Mouse (Mus musculus) liver, embryonic 14.5 days (tissue): ENCODE measurements at regions not wholly inside any gene's neighbourhood (a gene's known extent, or its start where the extent isn't known, plus 50 kb on each side); places are given as distances from the start of the nearest gene placed in this dataset.

Source experiments
- ATAC-seq: fragments of 200-750 bp; cut with Nextera tagmentation; 2 replicates; pipeline ENCODE4 v1.8.0; 2017; ENCODE audit warnings: moderate number of reproducible peaks, mild to moderate bottlenecking, moderate library complexity; ENCODE audit not compliant: insufficient read depth
- DNase-seq, 3 experiments: peaks; one replicate each; pipeline ENCODE4 v3.0.0-alpha.2; 2012 to 2013; ENCODE audit warnings: low read depth in 3 of 3, low spot score in 3 of 3
- H3K27ac ChIP-seq: fragments of 300-500 bp; sonication (generic); 2 replicates; pipeline ENCODE4 v1.5.1; 2014; ENCODE audit warnings: moderate library complexity, mild to moderate bottlenecking, control low read depth, inconsistent platforms
- H3K27me3 ChIP-seq: fragments of 300-500 bp; sonication (generic); 2 replicates; pipeline ENCODE4 v1.6.1; 2014; ENCODE audit warnings: mild to moderate bottlenecking, low read length, moderate library complexity; ENCODE audit not compliant: control insufficient read depth, insufficient read depth
- H3K36me3 ChIP-seq: fragments of 300-500 bp; sonication (generic); replicated peaks from 2 replicates; pipeline ENCODE4 v1.6.1; 2014; ENCODE audit warnings: low read depth; ENCODE audit not compliant: control insufficient read depth, insufficient read depth
- H3K4me1 ChIP-seq, 2 experiments: fragments of 200-500 bp in 1 of 2; fragments of 300-500 bp in 1 of 2; sonication (generic) in 1 of 2; replicated peaks; 2 replicates each; pipeline ENCODE4 v1.6.1; 2012 to 2014; ENCODE audit warnings: antibody characterized with exemption in 1 of 2, inconsistent platforms in 1 of 2, low read length in 1 of 2; ENCODE audit not compliant: control insufficient read depth in 2 of 2, insufficient read depth in 2 of 2
- H3K4me2 ChIP-seq: fragments of 300-500 bp; sonication (generic); 2 replicates; pipeline ENCODE4 v1.6.1; 2014; ENCODE audit warnings: low read depth, mild to moderate bottlenecking, control low read depth, moderate library complexity
- H3K4me3 ChIP-seq, 2 experiments: fragments of 200-500 bp in 1 of 2; fragments of 300-500 bp in 1 of 2; sonication (generic) in 1 of 2; 2 replicates each; pipeline ENCODE4 v1.5.1; 2012 to 2014; ENCODE audit warnings: low read depth in 2 of 2, low read length in 2 of 2, mild to moderate bottlenecking in 2 of 2, control low read depth in 1 of 2, inconsistent platforms in 1 of 2, moderate library complexity in 1 of 2; ENCODE audit not compliant: insufficient read depth in 1 of 2
- H3K9ac ChIP-seq: fragments of 300-500 bp; sonication (generic); replicated peaks from 2 replicates; pipeline ENCODE4 v1.6.1; 2014; ENCODE audit warnings: mild to moderate bottlenecking, control low read depth, moderate library complexity
- H3K9me3 ChIP-seq: fragments of 300-500 bp; sonication (generic); 2 replicates; pipeline ENCODE4 v1.6.1; 2016; ENCODE audit warnings: low read length, mixed read lengths; ENCODE audit not compliant: control insufficient read depth
- CTCF ChIP-seq: IDR thresholded peaks from 2 replicates; pipeline ENCODE4 v1.5.1; 2016; ENCODE audit warnings: antibody characterized with exemption, low read depth, control low read depth
- EP300 ChIP-seq: IDR thresholded peaks from 2 replicates; pipeline ENCODE4 v1.6.1; 2016; ENCODE audit warnings: antibody characterized with exemption, low read depth
- WGBS: fragments of 180-500 bp; shearing (Covaris S2); extraction: QIAGEN DNeasy Blood & Tissue Kit; methylation state at CpG from one replicate; pipeline ENCODE4 v1.1.7; 2014; ENCODE audit not compliant: insufficient replicate concordance; 5-methylcytosine and 5-hydroxymethylcytosine counted together

GRCm38 (mm10) chr3:37890202-37890601, 165.9 kb upstream of the Gm5148 start:
- Histone ChIP-seq H3K36me3 (no peaks in the 10 kb centered on the region), H3K4me3 (no peak overlapping the region), H3K9ac (no peak overlapping the region), H3K27me3 (no peaks in the 10 kb centered on the region), H3K9me3 (no peaks in the 10 kb centered on the region), H3K27ac (no peak overlapping the region), H3K4me2 (no peak overlapping the region), H3K4me1 (peaks cover 0 to 6% of the 10 kb centered on the region in 2 experiments; a peak in 2 of 4 replicates)
- WGBS = 32% methylated on average over 1 of the region's 1 CpGs
- ATAC-seq (no peak), DNase-seq (no peak)
- no peak for TF ChIP-seq EP300
- no peak for TF ChIP-seq CTCF

GRCm38 (mm10) chr3:37888455-37888854, 164.2 kb upstream of the Gm5148 start:
- Histone ChIP-seq H3K4me3 (no peak overlapping the region), H3K36me3 (no peaks in the 10 kb centered on the region), H3K9me3 (no peaks in the 10 kb centered on the region), H3K4me1 (peaks cover 0 to 6% of the 10 kb centered on the region in 2 experiments; a peak in 2 of 4 replicates), H3K27me3 (no peaks in the 10 kb centered on the region), H3K27ac (no peak overlapping the region), H3K9ac (no peak overlapping the region), H3K4me2 (no peak overlapping the region)
- ATAC-seq (no peak), DNase-seq (peak in 1 of 3 experiments; percentile 22)
- WGBS = 49% methylated on average over 6 of the region's 6 CpGs
- TF ChIP-seq EP300 (no peak), CTCF (no peak)

- TF ChIP-seq CTCF (no peak), EP300 (no peak)
- Histone ChIP-seq H3K4me2 (no peak overlapping the region), H3K4me3 (no peak overlapping the region), H3K27ac (no peak overlapping the region), H3K4me1 (peaks cover 0 to 6% of the 10 kb centered on the region in 2 experiments; a peak in 2 of 4 replicates), H3K9me3 (no peaks in the 10 kb centered on the region), H3K27me3 (no peaks in the 10 kb centered on the region), H3K9ac (no peak overlapping the region), H3K36me3 (no peaks in the 10 kb centered on the region)
- ATAC-seq (no peak), DNase-seq (no peak)
- 59% methylated on average over 3 of the region's 3 CpGs for WGBS
Measured at GRCm38 (mm10) chr3:37887711-37888110, 163.4 kb upstream of the Gm5148 start.

- Histone ChIP-seq H3K4me3 (no peak overlapping the region), H3K9ac (no peak overlapping the region), H3K4me2 (no peak overlapping the region), H3K4me1 (peaks cover 0 to 6% of the 10 kb centered on the region in 2 experiments; a peak in 2 of 4 replicates), H3K27me3 (no peaks in the 10 kb centered on the region), H3K36me3 (no peaks in the 10 kb centered on the region), H3K9me3 (no peaks in the 10 kb centered on the region), H3K27ac (no peak overlapping the region)
- TF ChIP-seq EP300 = no peak
- TF ChIP-seq CTCF = no peak
- 56% methylated on average over 3 of the region's 3 CpGs for WGBS
- DNase-seq (no peak), ATAC-seq (no peak)
Measured at GRCm38 (mm10) chr3:37886705-37887454, 162.6 kb upstream of the Gm5148 start.

- H3K27me3 ChIP-seq = no peaks in the 10 kb centered on the region
- WGBS = 71% methylated on average over 6 of the region's 6 CpGs
- H3K36me3 ChIP-seq = no peaks in the 10 kb centered on the region
- ATAC-seq = no peak
- DNase-seq = no peak
- peaks cover 0 to 6% of the 10 kb centered on the region in 2 experiments; a peak in 2 of 4 replicates for H3K4me1 ChIP-seq
- no peak overlapping the region for H3K27ac ChIP-seq
- H3K9ac ChIP-seq = no peak overlapping the region
- H3K4me3 ChIP-seq = no peak overlapping the region
- H3K4me2 ChIP-seq = no peak overlapping the region
- H3K9me3 ChIP-seq = no peaks in the 10 kb centered on the region
- no peak for TF ChIP-seq CTCF
- TF ChIP-seq EP300 = no peak
Measured at GRCm38 (mm10) chr3:37885776-37886175, 161.5 kb upstream of the Gm5148 start.
